Mouse (Mus musculus): Measurements from ENCODE around the gene Tyro3.

DNA sequence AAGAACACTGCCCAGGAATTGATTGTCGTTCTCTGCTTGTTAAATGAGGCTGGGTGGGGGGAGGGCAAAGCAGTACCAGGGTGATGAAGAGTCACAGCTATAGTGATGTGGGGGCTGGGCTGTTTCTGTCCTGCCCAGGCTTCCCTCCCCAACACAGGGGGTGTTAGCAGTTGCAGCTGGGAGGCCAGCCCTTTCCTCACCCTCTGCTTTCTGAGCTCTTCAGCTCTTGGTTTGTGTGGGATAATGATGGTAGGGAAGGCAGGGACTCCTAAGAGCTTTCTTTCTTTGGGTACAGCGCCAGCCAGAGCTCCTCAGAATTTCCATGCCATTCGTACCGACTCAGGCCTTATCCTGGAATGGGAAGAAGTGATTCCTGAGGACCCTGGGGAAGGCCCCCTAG lies 10.9 kb downstream of the Tyro3 start:
- TF ChIP-seq POLR2A (IDR thresholded peaks at IDR 0.05; ENCODE audit: borderline replicate concordance, extremely low read depth, insufficient read depth, insufficient read length, poor library complexity, severe bottlenecking): no peak
- no peak for TF ChIP-seq CTCF (IDR thresholded peaks at IDR 0.05; ENCODE audit: borderline replicate concordance, extremely low read depth, insufficient read depth, insufficient read length)

Data from brain, embryonic 14.5 days (tissue).